Mouse (Mus musculus) erythroblast, embryonic 14.5 days (primary cell): ENCODE measurements around the gene Psmd12. TPM values are rescaled to one million over a fixed set of nuclear protein-coding genes. Genes with fewer than 3 reads are reported as not detected.

Experiments used
- H3K27me3 ChIP-seq: 2 replicates; pipeline ENCODE4 v1.6.1; 2012; ENCODE audit warnings: inconsistent platforms; ENCODE audit not compliant: control insufficient read depth
- H3K36me3 ChIP-seq: 2 replicates; pipeline ENCODE4 v1.6.1; 2012; ENCODE audit warnings: mild to moderate bottlenecking, inconsistent platforms; ENCODE audit not compliant: control insufficient read depth
- H3K4me1 ChIP-seq: 2 replicates; pipeline ENCODE4 v1.6.1; 2012; ENCODE audit warnings: inconsistent platforms; ENCODE audit not compliant: control insufficient read depth
- H3K4me3 ChIP-seq: replicated peaks from 2 replicates; pipeline ENCODE3; 2012; ENCODE audit warnings: moderate library complexity, mild to moderate bottlenecking, inconsistent platforms
- H3K9me3 ChIP-seq: 2 replicates; pipeline ENCODE4 v1.6.1; 2012; ENCODE audit warnings: low read length, inconsistent platforms, mixed read lengths; ENCODE audit not compliant: control insufficient read depth
- GATA1 ChIP-seq: IDR thresholded peaks from 2 replicates; pipeline ENCODE4 v1.6.1; 2012; ENCODE audit warnings: low read length, inconsistent platforms, mixed read lengths
- TAL1 ChIP-seq: IDR thresholded peaks from 3 replicates; pipeline ENCODE4 v1.6.1; 2012; ENCODE audit warnings: low read length, inconsistent platforms, mixed read lengths
- polyA plus RNA-seq: library from polyadenylated mRNA; stranded (reverse); fragments of >175 nt; gene quantifications from 2 replicates; pipeline ENCODE4 v1.2.3, GENCODE M21; 2012

The Psmd12 gene
- polyA plus RNA-seq, 1 experiment = 4.4 TPM

DNA sequence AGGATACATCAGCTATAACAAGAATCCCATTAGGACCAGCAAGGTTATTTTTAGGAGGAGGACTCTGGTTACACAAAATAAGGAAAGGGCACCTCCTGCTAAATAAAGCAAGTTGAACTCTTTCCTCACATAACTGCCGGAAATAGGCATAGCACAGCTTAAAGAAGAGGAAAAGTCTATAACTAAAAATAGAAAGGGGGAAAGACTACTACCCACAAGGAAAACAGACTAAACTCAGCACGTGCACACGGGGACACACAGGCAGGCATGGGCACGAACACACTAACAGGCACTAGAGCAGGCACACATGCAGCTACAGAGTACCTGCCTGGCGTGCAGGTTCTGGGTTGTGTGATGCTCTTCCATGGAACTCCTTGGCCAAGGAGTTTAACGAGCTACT, 32.6 kb upstream of the Psmd12 start:
- Histone ChIP-seq H3K9me3 (no peaks in the 10 kb centered on the region), H3K27me3 (no peaks in the 10 kb centered on the region), H3K36me3 (peaks cover 16% of the 10 kb centered on the region), H3K4me3 (peak overlapping the region; percentile 49), H3K4me1 (peaks cover 75% of the 10 kb centered on the region)
- TF ChIP-seq GATA1 = no peak
- TF ChIP-seq TAL1 = no peak

DNA sequence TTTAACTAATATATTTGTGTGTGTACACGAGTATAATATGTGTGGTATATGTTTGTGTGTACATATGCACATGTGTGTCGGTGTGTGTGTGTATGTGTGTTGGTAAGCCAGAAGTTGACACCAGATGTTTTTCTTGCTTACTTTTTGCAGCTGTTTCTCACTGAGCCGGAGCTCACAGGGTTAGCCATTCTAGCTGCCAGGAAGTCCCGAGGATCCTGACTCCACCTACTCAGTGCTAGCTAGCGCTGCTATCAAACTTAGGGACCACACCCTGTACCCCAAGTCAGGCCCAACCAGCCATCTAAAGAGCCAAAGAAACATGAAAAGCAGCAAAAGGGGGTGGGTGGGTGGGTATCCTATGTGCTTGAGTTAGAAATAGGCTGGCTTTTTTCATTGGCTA, 31.9 kb upstream of the Psmd12 start:
- Histone ChIP-seq H3K4me3 (peak overlapping the region; percentile 49), H3K27me3 (no peaks in the 10 kb centered on the region), H3K4me1 (peaks cover 77% of the 10 kb centered on the region), H3K9me3 (no peaks in the 10 kb centered on the region), H3K36me3 (peaks cover 17% of the 10 kb centered on the region)
- TF ChIP-seq TAL1 = no peak
- TF ChIP-seq GATA1 = no peak

DNA sequence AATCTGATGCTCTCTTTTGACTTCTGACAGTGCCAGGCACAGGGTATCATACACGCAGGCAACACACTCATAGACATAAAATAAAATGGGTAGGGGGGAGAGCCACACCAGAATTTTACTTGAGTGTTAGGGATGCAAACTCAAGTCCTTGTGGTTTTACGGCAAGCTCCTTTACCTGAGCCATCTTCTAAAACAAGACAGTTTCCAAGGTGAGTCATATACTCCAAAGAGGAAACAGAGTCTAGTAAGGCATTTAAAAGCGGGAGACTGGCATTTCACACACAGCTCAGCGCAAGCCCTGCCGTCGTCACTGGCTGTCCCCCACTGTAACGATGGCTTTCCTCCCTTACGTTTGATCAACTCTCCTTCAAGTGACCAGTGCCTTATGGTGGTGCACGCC, 31.4 kb upstream of the Psmd12 start:
- no peak for TF ChIP-seq TAL1
- no peak for TF ChIP-seq GATA1

GRCm38 (mm10) chr11:107449169-107449910, 29.9 kb upstream of the Psmd12 start:
- H3K36me3 ChIP-seq = peaks cover 30% of the 10 kb centered on the region
- TF ChIP-seq GATA1 (no peak), TAL1 (no peak)
- H3K27me3 ChIP-seq = no peaks in the 10 kb centered on the region
- no peaks in the 10 kb centered on the region for H3K9me3 ChIP-seq
- H3K4me1 ChIP-seq = peaks cover 83% of the 10 kb centered on the region
- peak overlapping the region; percentile 52 for H3K4me3 ChIP-seq

More for the DNA sequence above, 31.4 kb upstream of the Psmd12 start:
- H3K9me3 ChIP-seq = no peaks in the 10 kb centered on the region
- no peaks in the 10 kb centered on the region for H3K27me3 ChIP-seq
- H3K36me3 ChIP-seq = peaks cover 18% of the 10 kb centered on the region
- H3K4me3 ChIP-seq = no peak overlapping the region
- H3K4me1 ChIP-seq = peaks cover 78% of the 10 kb centered on the region

DNA sequence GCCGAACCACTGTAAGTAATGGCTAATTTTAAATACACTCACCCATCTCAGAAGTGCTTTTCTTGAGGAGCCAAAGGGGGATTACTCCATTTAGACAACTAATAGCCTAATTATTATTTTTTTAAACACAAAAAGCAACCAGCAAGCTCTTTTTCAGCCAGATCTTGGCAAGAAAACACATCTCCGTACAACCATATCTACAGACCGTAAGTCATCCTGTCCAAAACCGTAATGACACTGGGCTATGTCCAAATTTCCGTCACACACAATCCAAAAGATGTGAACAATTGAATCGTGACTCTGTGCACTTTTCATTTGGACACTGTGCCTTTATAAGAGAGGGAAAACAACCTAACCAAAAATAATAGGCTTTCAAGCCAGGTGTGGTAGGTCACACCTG, 29.2 kb upstream of the Psmd12 start:
- H3K36me3 ChIP-seq = peaks cover 29% of the 10 kb centered on the region
- H3K9me3 ChIP-seq = no peaks in the 10 kb centered on the region
- H3K4me3 ChIP-seq = peak overlapping the region; percentile 24
- no peak for TF ChIP-seq GATA1
- no peak for TF ChIP-seq TAL1
- peaks cover 86% of the 10 kb centered on the region for H3K4me1 ChIP-seq
- H3K27me3 ChIP-seq = no peaks in the 10 kb centered on the region

GRCm38 (mm10) chr11:107451106-107451505, 28.2 kb upstream of the Psmd12 start:
- Histone ChIP-seq H3K27me3 (no peaks in the 10 kb centered on the region), H3K4me3 (peak overlapping the region; percentile 54), H3K4me1 (peaks cover 80% of the 10 kb centered on the region), H3K9me3 (no peaks in the 10 kb centered on the region), H3K36me3 (peaks cover 24% of the 10 kb centered on the region)
- TF ChIP-seq GATA1 (peak; percentile 90), TAL1 (0 out of 3 replicates have a peak, but pooled peaks have one; percentile 15)

GRCm38 (mm10) chr11:107452053-107452452, 27.2 kb upstream of the Psmd12 start:
- no peak overlapping the region for H3K4me3 ChIP-seq
- H3K9me3 ChIP-seq = no peaks in the 10 kb centered on the region
- peaks cover 75% of the 10 kb centered on the region for H3K4me1 ChIP-seq
- no peaks in the 10 kb centered on the region for H3K27me3 ChIP-seq
- no peak for TF ChIP-seq TAL1
- no peak for TF ChIP-seq GATA1
- peaks cover 21% of the 10 kb centered on the region for H3K36me3 ChIP-seq

- Histone ChIP-seq H3K27me3 (no peaks in the 10 kb centered on the region), H3K4me1 (peaks cover 68% of the 10 kb centered on the region), H3K36me3 (peaks cover 27% of the 10 kb centered on the region), H3K4me3 (peak overlapping the region; percentile 28), H3K9me3 (no peaks in the 10 kb centered on the region)
- TF ChIP-seq GATA1 (peak; percentile 39; the same call in 1 of the 2 replicates), TAL1 (no peak)
Observed at GRCm38 (mm10) chr11:107454546-107455462, 24.5 kb upstream of the Psmd12 start.

GRCm38 (mm10) chr11:107457282-107457681, 22.0 kb upstream of the Psmd12 start:
- Histone ChIP-seq H3K4me1 (peaks cover 47% of the 10 kb centered on the region), H3K36me3 (peaks cover 28% of the 10 kb centered on the region)
- TF ChIP-seq TAL1 (no peak), GATA1 (no peak)

More at GRCm38 (mm10) chr11:107457282-107457681, 22.0 kb upstream of the Psmd12 start:
- Histone ChIP-seq H3K27me3 (no peaks in the 10 kb centered on the region), H3K4me3 (no peak overlapping the region), H3K9me3 (peaks cover under 1% of the 10 kb centered on the region)
